Mouse (Mus musculus) B cell, adult 2 months (primary cell): ENCODE data around the gene Ifitm1.
"Not testable (repeated sequence)": the region's sequence is repeated elsewhere in the genome, so short reads cannot be mapped to it uniquely, and the experiment has no call there.

ENCODE experiments used
- DNase-seq, 2 experiments: peaks; one replicate each; pipeline ENCODE4 v3.0.0; 2022

Ifitm1 gene

GRCm38 (mm10) chr7:140951051-140951450, 16.0 kb upstream of the Ifitm1 start:
- DNase-seq: no peak

- DNase-seq: no peak
Measured at GRCm38 (mm10) chr7:140951765-140952164, 15.3 kb upstream of the Ifitm1 start.

GRCm38 (mm10) chr7:140952441-140952840, 14.6 kb upstream of the Ifitm1 start:
- DNase-seq: no peak

- no peak for DNase-seq
Measured at GRCm38 (mm10) chr7:140953133-140953532, 13.9 kb upstream of the Ifitm1 start.

- peak; percentile 41 to 42 for DNase-seq
Measured at GRCm38 (mm10) chr7:140953800-140954732, 13.0 kb upstream of the Ifitm1 start.

- DNase-seq: no peak
Measured at GRCm38 (mm10) chr7:140954733-140955071, 12.3 kb upstream of the Ifitm1 start.

GRCm38 (mm10) chr7:140955342-140955741, 11.7 kb upstream of the Ifitm1 start:
- DNase-seq: no peak

- no peak for DNase-seq
Measured at GRCm38 (mm10) chr7:140955758-140956555, 11.1 kb upstream of the Ifitm1 start, which contains the start of the genes Gm45717 and Ifitm2. TSS of gene Gm45717 (minus strand) at chr7:140955937. TSS of gene Ifitm2 (minus strand) at chr7:140955987.

GRCm38 (mm10) chr7:140956556-140956869, 10.5 kb upstream of the Ifitm1 start:
- DNase-seq: no peak

GRCm38 (mm10) chr7:140959181-140959901, 7.7 kb upstream of the Ifitm1 start:
- DNase-seq: peak; percentile 40 to 50

- no peak for DNase-seq
Measured at GRCm38 (mm10) chr7:140960026-140960425, 7.0 kb upstream of the Ifitm1 start.

GRCm38 (mm10) chr7:140961416-140961815, 5.6 kb upstream of the Ifitm1 start:
- no peak for DNase-seq

GRCm38 (mm10) chr7:140962733-140963132, 4.3 kb upstream of the Ifitm1 start:
- DNase-seq: no peak

GRCm38 (mm10) chr7:140967862-140968591, 1.0 kb downstream of the Ifitm1 start:
- no peak for DNase-seq

- DNase-seq: not testable (repeated sequence)
Measured at GRCm38 (mm10) chr7:140968710-140969109, 1.7 kb downstream of the Ifitm1 start.

GRCm38 (mm10) chr7:140970931-140971330, 3.9 kb downstream of the Ifitm1 start:
- no peak for DNase-seq

- DNase-seq: no peak
Measured at GRCm38 (mm10) chr7:140971479-140972171, 4.6 kb downstream of the Ifitm1 start.

- DNase-seq: no peak
Measured at GRCm38 (mm10) chr7:140973396-140974165, 6.6 kb downstream of the Ifitm1 start.

- DNase-seq: no peak
Measured at GRCm38 (mm10) chr7:140974940-140975339, 7.9 kb downstream of the Ifitm1 start.

GRCm38 (mm10) chr7:140975465-140975864, 8.4 kb downstream of the Ifitm1 start:
- no peak for DNase-seq

- not testable (repeated sequence) for DNase-seq
Measured at GRCm38 (mm10) chr7:140976720-140977119, 9.7 kb downstream of the Ifitm1 start.
